Mouse (Mus musculus): ENCODE data around the gene Ift88. TPM values are rescaled to one million over a fixed set of nuclear protein-coding genes. Genes with fewer than 3 reads are reported as not detected.
A peak's percentile ranks its signal among the peaks of the same experiment; 100 is the strongest.

Ift88 gene
- polyA plus RNA-seq, 1 experiment from 2014 or later = 14.8 TPM

GRCm38 (mm10) chr14:57524671-57525387 is 101.0 kb downstream of the Ift88 start, which contains the start of gene Il17d:
TSS of gene Il17d (plus strand) at chr14:57524777.
- Histone ChIP-seq H3K4me2 (replicated peaks) (peak within 1 kb of the TSS; percentile 88), H3K27ac (replicated peaks) (peak within 1 kb of the TSS; percentile 46), H3K27me3 (peaks cover 54% of the 10 kb centered on the region), H3K9me3 (no peaks in the 10 kb centered on the region), H3K36me3 (no peaks in the 10 kb centered on the region), H3K4me3 (peak within 1 kb of the TSS; percentile 83), H3K9ac (replicated peaks) (peak within 1 kb of the TSS; percentile 71), H3K4me1 (peaks cover 9% of the 10 kb centered on the region)
- peak; percentile 70 for ATAC-seq (ENCODE audit: low FRiP score, low read depth)
- WGBS = under 1% methylated on average over 73 of the region's 104 CpGs

- Histone ChIP-seq H3K4me3 (peak overlapping the region; percentile 83), H3K27me3 (peaks cover 55% of the 10 kb centered on the region), H3K27ac (replicated peaks) (peak overlapping the region; percentile 46), H3K4me2 (replicated peaks) (peak overlapping the region; percentile 88), H3K36me3 (no peaks in the 10 kb centered on the region), H3K4me1 (peaks cover 11% of the 10 kb centered on the region), H3K9me3 (no peaks in the 10 kb centered on the region), H3K9ac (replicated peaks) (peak overlapping the region; percentile 71)
- WGBS = under 1% methylated on average over 36 of the region's 60 CpGs
- peak; percentile 81 for ATAC-seq (ENCODE audit: low FRiP score, low read depth)
These were observed 101.7 kb downstream of the Ift88 start for GRCm38 (mm10) chr14:57525388-57526049.

- Histone ChIP-seq H3K27ac (replicated peaks) (no peak overlapping the region), H3K4me2 (replicated peaks) (peak overlapping the region; percentile 88), H3K4me1 (peaks cover 11% of the 10 kb centered on the region), H3K4me3 (peak overlapping the region; percentile 83), H3K36me3 (no peaks in the 10 kb centered on the region), H3K9ac (replicated peaks) (no peak overlapping the region), H3K27me3 (peaks cover 55% of the 10 kb centered on the region), H3K9me3 (no peaks in the 10 kb centered on the region)
- 53% methylated on average over 10 of the region's 10 CpGs for WGBS
- peak; percentile 7; the same call in 1 of the 2 replicates for ATAC-seq (ENCODE audit: low FRiP score, low read depth)
These were observed 102.3 kb downstream of the Ift88 start for GRCm38 (mm10) chr14:57526050-57526623.

- Histone ChIP-seq H3K36me3 (no peaks in the 10 kb centered on the region), H3K9me3 (no peaks in the 10 kb centered on the region), H3K27ac (replicated peaks) (no peak overlapping the region), H3K27me3 (peaks cover 55% of the 10 kb centered on the region), H3K4me1 (peaks cover 11% of the 10 kb centered on the region), H3K4me3 (no peak overlapping the region), H3K9ac (replicated peaks) (no peak overlapping the region), H3K4me2 (replicated peaks) (no peak overlapping the region)
- 44% methylated on average over 3 of the region's 7 CpGs for WGBS
- no peak for ATAC-seq (ENCODE audit: low FRiP score, low read depth)
These were observed 103.3 kb downstream of the Ift88 start for GRCm38 (mm10) chr14:57527122-57527521.

- no peak for ATAC-seq (ENCODE audit: low FRiP score, low read depth)
- Histone ChIP-seq H3K9ac (replicated peaks) (no peak overlapping the region), H3K9me3 (no peaks in the 10 kb centered on the region), H3K4me2 (replicated peaks) (no peak overlapping the region), H3K36me3 (no peaks in the 10 kb centered on the region), H3K4me1 (peaks cover 11% of the 10 kb centered on the region), H3K27ac (replicated peaks) (no peak overlapping the region), H3K27me3 (peaks cover 52% of the 10 kb centered on the region), H3K4me3 (no peak overlapping the region)
- 46% methylated on average over 2 of the region's 2 CpGs for WGBS
These were observed 103.7 kb downstream of the Ift88 start for GRCm38 (mm10) chr14:57527598-57527997.

GRCm38 (mm10) chr14:57529086-57529785 is 105.4 kb downstream of the Ift88 start:
- Histone ChIP-seq H3K27ac (replicated peaks) (no peak overlapping the region), H3K27me3 (peaks cover 38% of the 10 kb centered on the region)

GRCm38 (mm10) chr14:57529786-57530515 is 106.1 kb downstream of the Ift88 start:
- H3K27me3 ChIP-seq = peaks cover 39% of the 10 kb centered on the region
- ATAC-seq (ENCODE audit: low FRiP score, low read depth) = no peak
- no peaks in the 10 kb centered on the region for H3K36me3 ChIP-seq
- no peak overlapping the region for H3K4me2 ChIP-seq (replicated peaks)
- no peak overlapping the region for H3K9ac ChIP-seq (replicated peaks)
- peaks cover 23% of the 10 kb centered on the region for H3K4me1 ChIP-seq
- no peaks in the 10 kb centered on the region for H3K9me3 ChIP-seq
- no peak overlapping the region for H3K4me3 ChIP-seq
- no peak overlapping the region for H3K27ac ChIP-seq (replicated peaks)
- 63% methylated on average over 5 of the region's 5 CpGs for WGBS

More at GRCm38 (mm10) chr14:57529086-57529785, 105.4 kb downstream of the Ift88 start:
- Histone ChIP-seq H3K4me2 (replicated peaks) (no peak overlapping the region), H3K9ac (replicated peaks) (no peak overlapping the region), H3K36me3 (no peaks in the 10 kb centered on the region), H3K4me1 (peaks cover 16% of the 10 kb centered on the region), H3K9me3 (no peaks in the 10 kb centered on the region), H3K4me3 (no peak overlapping the region)
- WGBS = 58% methylated on average over 10 of the region's 10 CpGs
- no peak for ATAC-seq (ENCODE audit: low FRiP score, low read depth)

GRCm38 (mm10) chr14:57532577-57532976 is 108.7 kb downstream of the Ift88 start:
- WGBS = 88% methylated on average over 3 of the region's 3 CpGs
- Histone ChIP-seq H3K4me1 (peaks cover 26% of the 10 kb centered on the region), H3K4me3 (no peak overlapping the region), H3K27ac (replicated peaks) (no peak overlapping the region), H3K9me3 (no peaks in the 10 kb centered on the region), H3K4me2 (replicated peaks) (no peak overlapping the region), H3K27me3 (peaks cover 42% of the 10 kb centered on the region), H3K9ac (replicated peaks) (no peak overlapping the region), H3K36me3 (no peaks in the 10 kb centered on the region)
- no peak for ATAC-seq (ENCODE audit: low FRiP score, low read depth)

- no peak overlapping the region for H3K4me2 ChIP-seq (replicated peaks)
- H3K4me1 ChIP-seq = peaks cover 32% of the 10 kb centered on the region
- no peak overlapping the region for H3K4me3 ChIP-seq
- ATAC-seq (ENCODE audit: low FRiP score, low read depth) = no peak
- 30% methylated on average over 3 of the region's 3 CpGs for WGBS
- no peak overlapping the region for H3K9ac ChIP-seq (replicated peaks)
- no peak overlapping the region for H3K27ac ChIP-seq (replicated peaks)
- no peaks in the 10 kb centered on the region for H3K9me3 ChIP-seq
- H3K27me3 ChIP-seq = peaks cover 39% of the 10 kb centered on the region
- H3K36me3 ChIP-seq = no peaks in the 10 kb centered on the region
These were observed 109.4 kb downstream of the Ift88 start for GRCm38 (mm10) chr14:57533214-57533613.

- WGBS = 12% methylated on average over 11 of the region's 11 CpGs
- ATAC-seq (ENCODE audit: low FRiP score, low read depth) = no peak
- Histone ChIP-seq H3K9ac (replicated peaks) (no peak overlapping the region), H3K27me3 (peaks cover 41% of the 10 kb centered on the region), H3K36me3 (no peaks in the 10 kb centered on the region), H3K9me3 (no peaks in the 10 kb centered on the region), H3K27ac (replicated peaks) (no peak overlapping the region), H3K4me2 (replicated peaks) (no peak overlapping the region), H3K4me3 (no peak overlapping the region), H3K4me1 (peaks cover 35% of the 10 kb centered on the region)
These were observed 110.0 kb downstream of the Ift88 start for GRCm38 (mm10) chr14:57533841-57534240.

- WGBS = 7% methylated on average over 5 of the region's 5 CpGs
- Histone ChIP-seq H3K4me3 (no peak overlapping the region), H3K27me3 (peaks cover 45% of the 10 kb centered on the region), H3K4me2 (replicated peaks) (no peak overlapping the region), H3K36me3 (no peaks in the 10 kb centered on the region), H3K4me1 (peaks cover 35% of the 10 kb centered on the region), H3K27ac (replicated peaks) (no peak overlapping the region), H3K9ac (replicated peaks) (no peak overlapping the region), H3K9me3 (no peaks in the 10 kb centered on the region)
- ATAC-seq (ENCODE audit: low FRiP score, low read depth) = peak; percentile 32; the same call in 1 of the 2 replicates
These were observed 110.5 kb downstream of the Ift88 start for GRCm38 (mm10) chr14:57534346-57534745.

Data from midbrain, embryonic 12.5 days (tissue).